Mouse (Mus musculus) brain, embryonic 14.5 days (tissue): ENCODE results near the gene Gm49416.

Source experiments
- CTCF ChIP-seq: fragments of 200-500 bp; IDR thresholded peaks from 2 replicates; pipeline ENCODE4 v1.5.1; 2012; ENCODE audit warnings: inconsistent platforms, mild to moderate bottlenecking, moderate library complexity, borderline replicate concordance; ENCODE audit not compliant: insufficient read depth, insufficient read length; ENCODE audit errors: extremely low read depth
- POLR2A ChIP-seq: fragments of 200-500 bp; IDR thresholded peaks from 2 replicates; pipeline ENCODE4 v1.6.1; 2012; ENCODE audit warnings: mild to moderate bottlenecking, inconsistent platforms, borderline replicate concordance; ENCODE audit not compliant: poor library complexity, insufficient read depth, insufficient read length, severe bottlenecking; ENCODE audit errors: extremely low read depth

DNA sequence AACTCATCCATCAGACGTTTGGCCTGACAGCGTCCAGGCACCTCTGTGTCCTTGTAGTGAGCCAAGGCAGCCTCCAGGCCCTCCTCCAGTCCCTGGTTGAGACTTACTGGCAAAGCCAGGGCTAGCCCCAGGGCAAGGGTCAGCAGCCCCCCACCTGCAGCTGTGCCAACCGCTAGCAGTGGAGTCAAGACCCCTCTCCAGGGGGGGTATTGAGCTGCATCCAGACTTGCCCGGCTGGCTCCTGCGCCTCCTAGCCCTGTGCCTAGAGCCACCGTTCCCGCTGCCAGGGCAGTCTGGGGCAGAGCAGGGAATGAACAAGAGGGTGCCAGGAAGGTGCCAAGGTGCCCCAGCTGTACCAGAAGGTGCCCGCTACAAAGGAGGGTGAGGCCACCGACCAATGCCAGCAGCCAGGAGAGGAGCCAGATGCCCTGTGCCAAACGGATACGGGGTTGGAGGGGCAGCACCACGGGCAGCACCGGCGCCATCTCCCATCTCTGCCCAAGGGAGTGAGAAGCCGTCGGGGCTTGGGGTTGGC, 40.0 kb downstream of the Gm49416 start:
- no peak for TF ChIP-seq CTCF
- no peak for TF ChIP-seq POLR2A
